Mouse (Mus musculus): Measurements from ENCODE around the gene Nfkbil1. TPM values are rescaled to one million over a fixed set of nuclear protein-coding genes. Genes with fewer than 3 reads are reported as not detected.
A peak's percentile ranks its signal among the peaks of the same experiment; 100 is the strongest.

Gene Nfkbil1
- polyA plus RNA-seq, 1 experiment from 2014 or later, result 3.1 TPM

- H3K9me3 ChIP-seq (ENCODE audit: control insufficient read depth, low read length), result no peaks in the 10 kb centered on the region
- H3K9ac ChIP-seq (ENCODE audit: low read length), result no peak overlapping the region
- WGBS, result 29% methylated on average over 3 of the region's 3 CpGs
- no peak overlapping the region for H3K4me2 ChIP-seq (ENCODE audit: low read length)
- H3K36me3 ChIP-seq (ENCODE audit: control insufficient read depth, insufficient read depth, low read length), result no peaks in the 10 kb centered on the region
- no peak overlapping the region for H3K4me3 ChIP-seq (ENCODE audit: control insufficient read depth in 1 of 2, insufficient read depth in 1 of 2, low read depth in 1 of 2, low read length in 2 of 2)
- H3K27ac ChIP-seq (replicated peaks in 1 of 2; ENCODE audit: control insufficient read depth in 1 of 2, insufficient read depth in 1 of 2, low read depth in 2 of 2, low read length in 2 of 2), result no peak overlapping the region
- ATAC-seq (ENCODE audit: insufficient number of reproducible peaks, insufficient read depth, low FRiP score, low read depth), result no peak
- H3K27me3 ChIP-seq (ENCODE audit: control insufficient read depth, insufficient read depth, low read length), result 0 out of 2 replicates have a peak, but pooled peaks cover 3% of the 10 kb centered on the region
- H3K4me1 ChIP-seq (ENCODE audit: control insufficient read depth in 2 of 2, insufficient read depth in 2 of 2, low read length in 2 of 2), result no peaks in the 10 kb centered on the region
Observed at GRCm38 (mm10) chr17:35269653-35270347, 34.2 kb upstream of the Nfkbil1 start.

DNA sequence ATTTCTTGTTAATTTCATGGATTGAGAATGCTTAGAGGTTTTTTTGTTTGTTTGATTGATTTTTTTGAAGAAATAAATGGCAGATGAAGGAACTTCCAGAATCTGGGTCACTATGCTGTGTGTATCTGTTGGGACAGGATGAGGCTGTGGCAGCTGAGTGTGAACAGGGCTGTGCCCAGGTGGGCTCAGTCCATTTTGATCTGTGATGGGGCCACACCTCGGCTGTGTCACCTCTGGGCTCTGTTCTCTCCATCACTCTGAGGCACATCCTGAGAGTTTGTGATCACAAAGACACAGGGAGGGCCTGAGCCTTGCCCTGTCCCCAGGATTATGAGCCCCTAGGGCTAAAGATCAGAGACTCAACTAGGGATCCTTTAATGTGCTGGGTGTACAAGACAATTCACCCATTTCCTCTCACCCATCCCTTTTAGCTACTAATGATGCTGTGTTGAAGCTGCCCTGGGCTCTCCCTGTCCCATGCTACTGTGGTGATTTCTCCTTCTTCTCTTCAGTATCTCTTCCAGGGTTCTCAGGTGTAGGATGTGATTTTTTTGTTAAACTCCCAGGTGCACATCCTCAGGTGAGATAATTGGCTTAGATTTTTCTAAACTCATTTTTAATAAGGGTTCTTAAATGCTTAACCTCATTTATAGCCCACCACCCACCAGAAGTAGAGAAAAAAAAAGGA, 32.0 kb upstream of the Nfkbil1 start:
- Histone ChIP-seq H3K36me3 (ENCODE audit: control insufficient read depth, insufficient read depth, low read length) (no peaks in the 10 kb centered on the region), H3K4me3 (ENCODE audit: control insufficient read depth in 1 of 2, insufficient read depth in 1 of 2, low read depth in 1 of 2, low read length in 2 of 2) (no peak overlapping the region), H3K4me2 (ENCODE audit: low read length) (no peak overlapping the region), H3K9me3 (ENCODE audit: control insufficient read depth, low read length) (no peaks in the 10 kb centered on the region), H3K27me3 (ENCODE audit: control insufficient read depth, insufficient read depth, low read length) (peaks cover 7% of the 10 kb centered on the region; the same call in 1 of the 2 replicates), H3K27ac (replicated peaks in 1 of 2; ENCODE audit: control insufficient read depth in 1 of 2, insufficient read depth in 1 of 2, low read depth in 2 of 2, low read length in 2 of 2) (no peak overlapping the region), H3K4me1 (ENCODE audit: control insufficient read depth in 2 of 2, insufficient read depth in 2 of 2, low read length in 2 of 2) (no peaks in the 10 kb centered on the region), H3K9ac (ENCODE audit: low read length) (no peak overlapping the region)
- 40% methylated on average over 1 of the region's 1 CpGs for whole genome bisulfite sequencing
- no peak for ATAC-seq (ENCODE audit: insufficient number of reproducible peaks, insufficient read depth, low FRiP score, low read depth)

DNA sequence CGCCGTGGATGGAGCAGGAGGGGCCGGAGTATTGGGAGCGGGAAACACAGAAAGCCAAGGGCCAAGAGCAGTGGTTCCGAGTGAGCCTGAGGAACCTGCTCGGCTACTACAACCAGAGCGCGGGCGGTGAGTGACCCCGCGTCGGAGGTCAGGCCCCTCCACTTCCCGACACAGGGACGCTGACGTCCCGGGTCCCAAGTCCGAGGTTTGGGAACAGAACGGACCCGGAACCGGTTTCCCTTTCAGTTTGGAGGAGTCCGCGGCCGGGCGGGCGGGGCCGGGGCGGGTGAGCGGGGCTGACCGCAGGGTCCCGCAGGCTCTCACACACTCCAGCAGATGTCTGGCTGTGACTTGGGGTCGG, 27.9 kb upstream of the Nfkbil1 start:
- Histone ChIP-seq H3K27ac (replicated peaks in 1 of 2; ENCODE audit: control insufficient read depth in 1 of 2, insufficient read depth in 1 of 2, low read depth in 2 of 2, low read length in 2 of 2) (no peak overlapping the region), H3K9ac (ENCODE audit: low read length) (peak overlapping the region; percentile 71), H3K4me1 (ENCODE audit: control insufficient read depth in 2 of 2, insufficient read depth in 2 of 2, low read length in 2 of 2) (no peaks in the 10 kb centered on the region), H3K4me2 (ENCODE audit: low read length) (peak overlapping the region; percentile 99), H3K9me3 (ENCODE audit: control insufficient read depth, low read length) (no peaks in the 10 kb centered on the region), H3K4me3 (ENCODE audit: control insufficient read depth in 1 of 2, insufficient read depth in 1 of 2, low read depth in 1 of 2, low read length in 2 of 2) (peak overlapping the region; percentile 65 to 72), H3K36me3 (ENCODE audit: control insufficient read depth, insufficient read depth, low read length) (no peaks in the 10 kb centered on the region), H3K27me3 (ENCODE audit: control insufficient read depth, insufficient read depth, low read length) (peaks cover 24% of the 10 kb centered on the region)
- WGBS, result 3% methylated on average over 26 of the region's 31 CpGs
- no peak for ATAC-seq (ENCODE audit: insufficient number of reproducible peaks, insufficient read depth, low FRiP score, low read depth)

DNA sequence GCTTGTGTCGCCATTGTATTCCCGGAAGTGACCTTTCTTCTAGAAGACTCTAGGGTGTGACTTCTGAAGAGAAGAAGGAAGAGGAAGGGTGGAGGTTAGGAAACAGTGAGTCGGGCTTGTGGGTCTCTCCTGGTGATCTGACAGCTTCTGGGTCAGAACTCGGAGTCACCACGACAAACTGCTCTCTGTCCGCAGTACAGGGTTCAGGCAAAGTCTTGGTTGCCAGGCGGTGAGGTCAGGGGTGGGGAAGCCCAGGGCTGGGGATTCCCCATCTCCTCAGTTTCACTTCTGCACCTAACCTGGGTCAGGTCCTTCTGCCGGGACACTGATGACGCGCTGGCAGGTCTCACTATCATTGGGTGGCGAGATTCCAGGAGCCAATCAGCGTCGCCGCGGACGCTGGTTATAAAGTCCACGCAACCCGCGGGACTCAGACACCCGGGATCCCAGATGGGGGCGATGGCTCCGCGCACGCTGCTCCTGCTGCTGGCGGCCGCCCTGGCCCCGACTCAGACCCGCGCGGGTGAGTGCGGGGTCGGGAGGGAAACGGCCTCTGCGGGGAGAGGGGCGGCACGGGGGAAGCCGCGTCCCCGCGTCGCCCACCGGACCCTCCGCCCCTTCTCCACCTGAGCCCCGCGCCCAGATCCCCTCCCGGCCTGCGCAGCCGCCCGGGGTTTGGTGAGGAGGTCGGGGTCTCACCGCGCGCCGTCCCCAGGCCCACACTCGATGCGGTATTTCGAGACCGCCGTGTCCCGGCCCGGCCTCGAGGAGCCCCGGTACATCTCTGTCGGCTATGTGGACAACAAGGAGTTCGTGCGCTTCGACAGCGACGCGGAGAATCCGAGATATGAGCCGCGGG, 27.3 kb upstream of the Nfkbil1 start, which contains the start of gene H2-D1:
Gene H2-D1 (plus strand): TSS at position 67 of the 859 bp plus-strand sequence.
- Histone ChIP-seq H3K27ac (replicated peaks in 1 of 2; ENCODE audit: control insufficient read depth in 1 of 2, insufficient read depth in 1 of 2, low read depth in 2 of 2, low read length in 2 of 2) (no peak within 1 kb of the TSS), H3K4me3 (ENCODE audit: control insufficient read depth in 1 of 2, insufficient read depth in 1 of 2, low read depth in 1 of 2, low read length in 2 of 2) (peak within 1 kb of the TSS; percentile 65 to 72), H3K27me3 (ENCODE audit: control insufficient read depth, insufficient read depth, low read length) (peaks cover 24% of the 10 kb centered on the region), H3K9me3 (ENCODE audit: control insufficient read depth, low read length) (no peaks in the 10 kb centered on the region), H3K4me1 (ENCODE audit: control insufficient read depth in 2 of 2, insufficient read depth in 2 of 2, low read length in 2 of 2) (no peaks in the 10 kb centered on the region; a peak in 1 of 4 replicates), H3K36me3 (ENCODE audit: control insufficient read depth, insufficient read depth, low read length) (no peaks in the 10 kb centered on the region), H3K9ac (ENCODE audit: low read length) (peak within 1 kb of the TSS; percentile 71), H3K4me2 (ENCODE audit: low read length) (peak within 1 kb of the TSS; percentile 99)
- peak; percentile 79 for ATAC-seq (ENCODE audit: insufficient number of reproducible peaks, insufficient read depth, low FRiP score, low read depth)
- WGBS, result under 1% methylated on average over 60 of the region's 73 CpGs

- 65% methylated on average over 13 of the region's 13 CpGs for WGBS
- H3K4me1 ChIP-seq (ENCODE audit: control insufficient read depth in 2 of 2, insufficient read depth in 2 of 2, low read length in 2 of 2), result no peaks in the 10 kb centered on the region; a peak in 1 of 4 replicates
- no peaks in the 10 kb centered on the region for H3K36me3 ChIP-seq (ENCODE audit: control insufficient read depth, insufficient read depth, low read length)
- peaks cover 24% of the 10 kb centered on the region for H3K27me3 ChIP-seq (ENCODE audit: control insufficient read depth, insufficient read depth, low read length)
- no peak for ATAC-seq (ENCODE audit: insufficient number of reproducible peaks, insufficient read depth, low FRiP score, low read depth)
- H3K9me3 ChIP-seq (ENCODE audit: control insufficient read depth, low read length), result no peaks in the 10 kb centered on the region
- H3K4me3 ChIP-seq (ENCODE audit: control insufficient read depth in 1 of 2, insufficient read depth in 1 of 2, low read depth in 1 of 2, low read length in 2 of 2), result no peak overlapping the region
- H3K4me2 ChIP-seq (ENCODE audit: low read length), result no peak overlapping the region
- no peak overlapping the region for H3K9ac ChIP-seq (ENCODE audit: low read length)
- no peak overlapping the region for H3K27ac ChIP-seq (replicated peaks in 1 of 2; ENCODE audit: control insufficient read depth in 1 of 2, insufficient read depth in 1 of 2, low read depth in 2 of 2, low read length in 2 of 2)
Observed at GRCm38 (mm10) chr17:35261651-35262050, 26.1 kb upstream of the Nfkbil1 start.

DNA sequence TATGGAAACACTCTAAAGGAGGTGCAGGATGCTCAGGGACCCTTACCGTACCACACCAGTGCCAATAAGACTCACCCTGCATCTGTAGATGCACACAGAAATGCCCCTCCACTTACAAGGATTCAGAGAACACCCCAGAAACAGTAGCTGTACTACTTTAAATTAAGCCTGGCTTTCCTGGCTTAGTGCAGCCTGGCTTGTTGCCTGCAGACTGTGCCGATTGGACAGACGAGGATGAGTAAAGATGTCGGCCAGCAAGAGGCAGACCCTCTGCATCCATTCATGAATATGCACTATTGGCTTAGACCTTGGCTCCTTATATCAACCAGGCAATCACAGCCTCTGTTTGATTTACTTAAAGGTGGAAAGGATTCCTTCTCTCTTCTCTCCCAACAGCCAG, 24.0 kb upstream of the Nfkbil1 start:
- WGBS, result 72% methylated on average over 4 of the region's 4 CpGs
- Histone ChIP-seq H3K9ac (ENCODE audit: low read length) (no peak overlapping the region), H3K4me3 (ENCODE audit: control insufficient read depth in 1 of 2, insufficient read depth in 1 of 2, low read depth in 1 of 2, low read length in 2 of 2) (no peak overlapping the region), H3K27ac (replicated peaks in 1 of 2; ENCODE audit: control insufficient read depth in 1 of 2, insufficient read depth in 1 of 2, low read depth in 2 of 2, low read length in 2 of 2) (no peak overlapping the region), H3K4me1 (ENCODE audit: control insufficient read depth in 2 of 2, insufficient read depth in 2 of 2, low read length in 2 of 2) (no peaks in the 10 kb centered on the region; a peak in 1 of 4 replicates), H3K9me3 (ENCODE audit: control insufficient read depth, low read length) (no peaks in the 10 kb centered on the region), H3K27me3 (ENCODE audit: control insufficient read depth, insufficient read depth, low read length) (peaks cover 20% of the 10 kb centered on the region), H3K36me3 (ENCODE audit: control insufficient read depth, insufficient read depth, low read length) (no peaks in the 10 kb centered on the region), H3K4me2 (ENCODE audit: low read length) (no peak overlapping the region)
- ATAC-seq (ENCODE audit: insufficient number of reproducible peaks, insufficient read depth, low FRiP score, low read depth), result no peak

Data from heart, embryonic 14.5 days (tissue).